Mouse (Mus musculus) embryonic stem cell, embryonic (primary cell): ENCODE results near the gene 1700001O22Rik.

Experiments used
- CTCF ChIA-PET, 4 experiments: fragments of 300-600 bp in 2 of 4; fragments of 350-600 bp in 2 of 4; sonication (Branson Sonifier 250); formaldehyde crosslinking; loops; one replicate each; lab custom pipeline; 2022; ENCODE audit warnings: inconsistent platforms in 2 of 4; lab: Charles Lee
- POLR2A ChIA-PET, 4 experiments: fragments of 300-600 bp in 2 of 4; fragments of 350-600 bp in 2 of 4; sonication (Branson Sonifier 250); formaldehyde crosslinking; loops; one replicate each; lab custom pipeline; 2022; ENCODE audit warnings: antibody characterized with exemption in 4 of 4, inconsistent platforms in 1 of 4; lab: Charles Lee

The 1700001O22Rik gene

DNA sequence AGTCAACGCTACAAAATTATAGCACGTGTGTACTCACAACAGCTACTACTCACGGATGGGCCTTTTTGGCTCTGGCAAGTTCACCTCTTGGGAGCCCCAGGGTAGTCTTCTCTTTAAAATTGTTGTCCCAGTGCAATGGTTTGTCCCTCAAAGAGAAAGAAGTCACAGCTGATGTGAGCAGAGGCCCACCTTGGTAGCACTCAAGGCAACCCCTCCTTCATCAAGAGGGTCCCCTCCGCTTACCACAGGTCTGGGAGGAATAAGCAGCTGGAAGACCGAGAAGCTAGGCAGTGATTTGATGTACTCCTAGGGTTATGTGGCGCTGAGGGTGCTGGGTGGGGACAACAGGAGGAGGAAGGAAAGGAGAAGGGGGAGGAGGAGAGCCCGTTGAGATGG is 2.8 kb downstream of the 1700001O22Rik start:
- POLR2A ChIA-PET: interaction anchor here in 2 of 4 experiments (0.6 to 15.1 kb wide), 22 partner anchors 8 to 436 kb away, joined by 3 to 251 read pairs (median 5); partner anchors contain the start of genes Asb6 (in 2 of the 2), Ier5l (in 2 of the 2), Miga2 (in 1 of the 2) and Tor1b (in 1 of the 2)
- CTCF ChIA-PET: interaction anchor here in 3 of 4 experiments (0.6 to 1.8 kb wide), 7 partner anchors 9 to 360 kb away, joined by 3 to 7 read pairs (median 4); no protein-coding TSS in a partner anchor

- CTCF ChIA-PET: no interaction called here
- POLR2A ChIA-PET: interaction anchor here in 2 of 4 experiments (0.7 to 15.1 kb wide), 7 partner anchors 12 to 326 kb away, joined by 3 to 251 read pairs (median 7); partner anchors contain the start of genes Asb6 (in 2 of the 2) and Ier5l (in 1 of the 2)
Measured at GRCm38 (mm10) chr2:30799456-30799855, 4.0 kb downstream of the 1700001O22Rik start.

- CTCF ChIA-PET: interaction anchor here (0.6 to 3.4 kb wide), 14 partner anchors 13 to 361 kb away, joined by 3 to 38 read pairs (median 4); partner anchors contain the start of gene Prrx2 (in 1 of the 4)
Measured at GRCm38 (mm10) chr2:30796382-30796781, 7.1 kb downstream of the 1700001O22Rik start.

GRCm38 (mm10) chr2:30795889-30796275 is 7.6 kb downstream of the 1700001O22Rik start:
- ChIA-PET CTCF (interaction anchor here (0.6 to 3.4 kb wide), 19 partner anchors 11 to 360 kb away, joined by 3 to 38 read pairs (median 4); partner anchors contain the start of genes Ntmt1 (in 1 of the 4), Prrx2 (in 1 of the 4) and Tor1b (in 1 of the 4)), POLR2A (interaction anchor here in 2 of 4 experiments (0.8 to 9.3 kb wide), 9 partner anchors 9 to 344 kb away, joined by 3 to 90 read pairs (median 10); partner anchors contain the start of genes Ntmt1 (in 2 of the 2), 1700001O22Rik (in 1 of the 2) and Ier5l (in 1 of the 2))

More at GRCm38 (mm10) chr2:30796382-30796781, 7.1 kb downstream of the 1700001O22Rik start:
- POLR2A ChIA-PET: interaction anchor here in 2 of 4 experiments (1.0 to 9.3 kb wide), 5 partner anchors 9 to 324 kb away, joined by 3 to 90 read pairs (median 10); partner anchors contain the start of genes Ntmt1 (in 2 of the 2), 1700001O22Rik (in 1 of the 2) and Ier5l (in 1 of the 2)

- ChIA-PET CTCF (interaction anchor here (0.6 to 6.6 kb wide), 105 partner anchors 11 to 375 kb away, joined by 3 to 64 read pairs (median 5); partner anchors contain the start of genes Ier5l (in 2 of the 4), Ntmt1 (in 2 of the 4), Prrx2 (in 2 of the 4) and Ptges (in 2 of the 4)), POLR2A (interaction anchor here in 3 of 4 experiments (0.6 to 9.3 kb wide), 26 partner anchors 10 to 359 kb away, joined by 3 to 90 read pairs (median 4); partner anchors contain the start of genes Ier5l (in 3 of the 3), Ntmt1 (in 2 of the 3), 1700001O22Rik (in 1 of the 3) and Fnbp1 (in 1 of the 3))
Measured at GRCm38 (mm10) chr2:30795271-30795888, 8.1 kb downstream of the 1700001O22Rik start.

- ChIA-PET POLR2A (interaction anchor here (0.6 to 9.3 kb wide), 39 partner anchors 8 to 358 kb away, joined by 3 to 90 read pairs (median 4); partner anchors contain the start of genes Ier5l (in 3 of the 4), Ntmt1 (in 2 of the 4), 1700001O22Rik (in 1 of the 4) and Fnbp1 (in 1 of the 4)), CTCF (interaction anchor here (0.5 to 6.6 kb wide), 147 partner anchors 8 to 858 kb away, joined by 3 to 64 read pairs (median 4); partner anchors contain the start of genes Ntmt1 (in 3 of the 4), Ier5l (in 2 of the 4), Ptges (in 2 of the 4) and 1700001O22Rik (in 1 of the 4))
Measured at GRCm38 (mm10) chr2:30794179-30795108, 9.0 kb downstream of the 1700001O22Rik start.

DNA sequence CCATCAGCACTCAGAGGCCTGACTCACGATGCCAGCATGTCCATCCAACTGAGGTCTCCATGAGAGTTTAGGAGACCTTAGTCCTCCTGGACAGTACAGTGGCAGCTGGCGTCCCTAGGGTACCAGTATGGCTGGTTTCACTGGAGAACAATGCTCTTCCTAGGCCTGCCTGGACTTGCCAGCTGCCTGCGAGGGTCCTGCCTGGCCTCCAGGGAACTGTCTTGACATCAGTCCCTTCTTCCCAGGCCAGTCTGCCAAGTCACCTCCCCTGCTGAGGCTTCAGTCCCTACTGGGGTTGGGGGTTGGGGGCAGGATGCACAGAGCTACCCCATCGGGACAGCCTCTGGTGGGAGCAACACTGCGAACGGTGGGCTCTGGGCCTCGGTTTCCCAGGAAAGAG is 11.4 kb downstream of the 1700001O22Rik start:
- CTCF ChIA-PET: interaction anchor here (0.5 to 6.6 kb wide), 18 partner anchors 9 to 359 kb away, joined by 3 to 64 read pairs (median 4); partner anchors contain the start of gene Ier5l (in 2 of the 4)
- POLR2A ChIA-PET: interaction anchor here (0.6 to 9.3 kb wide), 29 partner anchors 8 to 356 kb away, joined by 3 to 90 read pairs (median 4); partner anchors contain the start of genes Ier5l (in 3 of the 4), Ntmt1 (in 3 of the 4), 1700001O22Rik (in 1 of the 4) and Cstad (in 1 of the 4)

- CTCF ChIA-PET: no interaction called here
Measured at GRCm38 (mm10) chr2:30787466-30787865, 16.0 kb downstream of the 1700001O22Rik start.

DNA sequence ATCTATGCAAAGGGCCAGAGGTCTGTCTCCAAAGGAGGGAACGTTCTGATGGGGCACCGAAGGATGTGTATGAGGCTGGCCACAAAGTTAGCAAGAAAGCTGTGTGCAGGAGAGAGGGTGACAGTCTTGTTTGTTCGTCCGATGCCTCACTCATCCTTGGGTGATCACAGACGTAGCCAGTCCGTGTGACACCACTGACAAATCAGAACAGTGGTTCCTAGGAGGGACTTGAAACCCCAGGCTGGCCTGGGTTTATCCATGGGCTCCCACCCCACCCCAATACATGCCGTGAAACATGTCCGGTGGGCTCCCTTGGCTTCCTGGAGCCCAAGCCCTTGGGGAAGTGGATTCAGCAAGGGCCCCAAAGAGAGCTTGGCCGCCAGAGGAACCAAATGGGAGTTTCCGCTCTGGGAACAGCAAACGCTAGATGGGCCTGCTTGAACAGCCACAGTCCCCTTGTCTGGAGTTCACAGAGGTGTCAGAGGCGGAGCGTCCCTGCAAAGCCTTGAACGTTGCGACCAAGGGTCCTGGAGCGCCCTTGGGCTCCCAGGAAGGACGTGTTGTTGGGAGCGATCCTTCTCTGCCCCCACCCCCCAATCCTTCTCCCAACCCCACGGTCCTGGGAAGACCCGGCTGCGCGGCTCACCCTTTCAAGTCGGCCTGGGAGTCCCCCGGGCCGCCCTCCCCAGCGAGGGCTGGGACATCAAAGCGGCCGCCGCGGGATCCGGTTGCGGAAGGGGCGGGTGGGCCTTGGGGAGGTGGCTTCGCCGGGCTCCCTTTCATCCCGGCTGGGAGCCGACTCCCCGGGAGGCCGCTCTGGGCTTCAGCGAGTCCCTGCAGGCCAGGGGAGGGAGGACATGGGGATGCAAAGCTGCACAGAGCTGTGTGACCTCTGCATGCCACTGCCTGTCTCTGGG is 19.1 kb downstream of the 1700001O22Rik start:
- ChIA-PET POLR2A (interaction anchor here (0.5 to 9.4 kb wide), 39 partner anchors 8 to 364 kb away, joined by 3 to 110 read pairs (median 4); partner anchors contain the start of genes Ier5l (in 3 of the 4) and Ntmt1 (in 2 of the 4)), CTCF (interaction anchor here in 3 of 4 experiments (0.7 to 3.2 kb wide), 11 partner anchors 8 to 348 kb away, joined by 3 to 18 read pairs (median 3); no protein-coding TSS in a partner anchor)

More at GRCm38 (mm10) chr2:30787466-30787865, 16.0 kb downstream of the 1700001O22Rik start:
- POLR2A ChIA-PET: interaction anchor here in 1 of 4 experiments (1.0 kb wide), 1 partner anchor 347 kb away, joined by 3 read pairs; no protein-coding TSS in a partner anchor

DNA sequence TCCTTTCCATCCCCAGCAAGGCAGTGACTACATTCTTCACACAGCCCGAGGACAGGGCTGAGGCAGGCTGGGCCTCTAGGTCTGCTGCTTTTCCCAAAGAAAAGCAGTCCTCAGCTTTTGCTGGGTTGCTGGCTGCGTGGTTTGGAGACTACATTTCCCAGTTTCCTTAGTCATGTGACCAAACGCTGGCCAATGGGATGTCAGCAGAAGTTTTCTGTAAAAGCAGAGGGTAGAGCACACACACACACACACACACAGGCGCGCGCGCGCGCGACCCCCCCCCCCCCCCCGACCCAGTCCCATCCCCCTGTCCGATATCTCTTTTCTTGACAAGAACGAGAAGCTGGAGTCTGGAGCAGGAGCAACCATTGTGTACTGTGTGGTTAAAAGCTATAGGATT is 20.1 kb downstream of the 1700001O22Rik start:
- CTCF ChIA-PET: interaction anchor here (0.6 to 3.2 kb wide), 15 partner anchors 9 to 706 kb away, joined by 3 to 18 read pairs (median 4); no protein-coding TSS in a partner anchor
- POLR2A ChIA-PET: interaction anchor here (0.5 to 9.4 kb wide), 45 partner anchors 8 to 363 kb away, joined by 3 to 110 read pairs (median 4); partner anchors contain the start of genes Ier5l (in 3 of the 4) and Ntmt1 (in 2 of the 4)

DNA sequence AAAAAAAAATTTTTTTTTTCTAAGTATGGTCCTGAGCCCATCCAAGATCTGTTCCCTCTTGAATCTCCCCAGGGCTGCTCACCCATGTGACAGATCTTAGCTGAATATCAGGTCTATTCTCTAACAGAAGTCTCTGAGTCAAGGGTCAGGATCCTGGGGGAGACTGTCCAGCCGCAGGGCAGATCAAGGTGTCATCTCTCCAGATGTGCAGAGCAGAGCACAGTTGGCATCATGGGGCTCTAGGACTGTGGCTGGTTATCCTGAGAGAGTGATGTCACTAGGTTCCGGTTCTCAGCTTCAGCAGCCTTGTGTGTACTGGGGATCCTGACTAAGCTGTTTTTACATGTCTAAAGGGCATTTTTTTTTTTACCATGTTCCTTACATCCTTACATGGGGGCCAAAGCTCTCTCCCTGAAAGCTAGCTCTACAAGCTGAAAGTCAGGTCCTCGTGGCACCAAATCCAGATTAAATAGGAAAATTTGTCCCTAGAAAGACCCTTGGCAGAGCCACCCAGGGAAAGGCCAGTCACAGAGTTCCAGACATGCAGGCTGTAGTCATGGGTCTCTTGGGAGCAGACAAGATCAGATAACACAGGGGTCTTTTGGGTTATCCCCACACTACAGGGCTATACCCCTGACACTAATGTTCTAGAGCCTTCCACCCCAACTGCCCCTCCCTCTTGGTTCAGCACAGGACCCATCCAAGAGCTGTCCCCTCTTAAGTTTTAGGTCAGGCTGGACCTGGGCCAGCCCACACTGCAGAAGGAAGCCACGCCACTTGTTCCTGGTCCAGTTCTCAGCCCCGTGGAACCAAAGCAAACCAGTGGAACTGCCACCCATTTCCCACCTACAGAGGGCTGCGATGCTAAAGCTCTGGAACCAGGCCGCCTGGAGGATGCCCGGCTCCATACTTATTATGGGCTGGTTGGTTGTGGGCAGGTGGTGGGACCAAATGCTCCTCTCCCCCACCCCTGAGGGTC is 20.9 kb downstream of the 1700001O22Rik start:
- ChIA-PET CTCF (interaction anchor here in 3 of 4 experiments (0.6 to 3.2 kb wide), 12 partner anchors 10 to 705 kb away, joined by 3 to 18 read pairs (median 4); no protein-coding TSS in a partner anchor), POLR2A (interaction anchor here (0.6 to 9.4 kb wide), 34 partner anchors 8 to 362 kb away, joined by 3 to 110 read pairs (median 4); partner anchors contain the start of genes Ier5l (in 3 of the 4) and Ntmt1 (in 2 of the 4))

- ChIA-PET POLR2A (interaction anchor here (0.5 to 9.4 kb wide), 53 partner anchors 11 to 338 kb away, joined by 3 to 110 read pairs (median 4); partner anchors contain the start of genes Ier5l (in 3 of the 4) and Ntmt1 (in 1 of the 4)), CTCF (interaction anchor here (0.8 to 2.8 kb wide), 15 partner anchors 8 to 513 kb away, joined by 3 to 11 read pairs (median 4); no protein-coding TSS in a partner anchor)
Measured at GRCm38 (mm10) chr2:30779241-30779640, 24.2 kb downstream of the 1700001O22Rik start.

GRCm38 (mm10) chr2:30778235-30778634 is 25.2 kb downstream of the 1700001O22Rik start:
- POLR2A ChIA-PET: interaction anchor here in 3 of 4 experiments (0.6 to 9.4 kb wide), 45 partner anchors 10 to 1830 kb away, joined by 3 to 110 read pairs (median 5); partner anchors contain the start of genes Ier5l (in 3 of the 3), Ntmt1 (in 2 of the 3), Cstad (in 1 of the 3) and Miga2 (in 1 of the 3)
- CTCF ChIA-PET: interaction anchor here in 3 of 4 experiments (0.5 to 2.8 kb wide), 18 partner anchors 14 to 514 kb away, joined by 3 to 11 read pairs (median 4); no protein-coding TSS in a partner anchor
